Mouse (Mus musculus) thymus, postnatal 25 days (tissue): ENCODE measurements at regions not wholly inside any gene's neighbourhood (a gene's known extent, or its start where the extent isn't known, plus 50 kb on each side); places are given as distances from the start of the nearest gene placed in this dataset.
A peak's percentile ranks its signal among the peaks of the same experiment; 100 is the strongest.

ENCODE experiments used
- DNase-seq: peaks from one replicate; pipeline ENCODE4 v3.0.0; 2022

DNA sequence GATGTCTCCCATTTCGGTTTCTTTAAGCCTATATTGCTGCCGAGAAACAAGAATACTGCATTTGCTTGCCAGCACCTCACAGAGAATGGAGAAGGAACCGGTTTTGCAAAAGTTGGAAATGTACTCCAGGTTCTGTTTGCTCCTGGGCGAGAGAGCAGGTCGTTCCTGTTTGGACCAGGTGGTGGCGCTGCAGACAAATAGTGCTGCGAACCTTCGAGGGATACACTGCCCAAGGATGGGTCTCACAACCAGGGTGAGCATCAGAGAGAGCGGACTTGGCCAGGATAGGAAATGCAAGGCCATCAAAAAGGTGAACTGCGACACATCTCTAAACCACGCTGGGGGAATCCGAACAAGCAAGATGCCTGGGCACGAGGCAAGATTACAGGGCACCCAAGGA, 54.0 kb upstream of the Ets2 start:
- DNase-seq: peak; percentile 85

GRCm38 (mm10) chr16:95642784-95643590, 56.6 kb upstream of the Erg start:
- DNase-seq: no peak

DNA sequence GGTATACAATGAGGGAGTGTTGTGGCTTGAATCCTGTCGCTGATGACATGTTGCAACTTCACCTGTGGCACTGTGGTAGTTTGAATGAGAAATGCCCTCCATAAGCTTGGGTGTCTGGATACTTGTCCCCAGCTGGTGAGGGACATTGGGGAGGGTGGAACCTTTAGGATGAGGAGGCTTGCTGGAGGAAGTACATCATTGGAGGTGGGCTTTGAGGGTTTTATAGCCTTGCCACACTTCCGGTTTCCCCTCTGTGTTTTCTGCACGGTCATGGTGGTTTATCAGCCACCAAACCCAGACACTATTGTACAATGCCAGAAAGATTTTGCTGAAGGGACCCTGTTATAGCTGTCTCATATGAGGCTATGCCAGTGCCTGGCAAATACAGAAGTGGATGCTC, 54.3 kb upstream of the Erg start:
- DNase-seq: no peak

DNA sequence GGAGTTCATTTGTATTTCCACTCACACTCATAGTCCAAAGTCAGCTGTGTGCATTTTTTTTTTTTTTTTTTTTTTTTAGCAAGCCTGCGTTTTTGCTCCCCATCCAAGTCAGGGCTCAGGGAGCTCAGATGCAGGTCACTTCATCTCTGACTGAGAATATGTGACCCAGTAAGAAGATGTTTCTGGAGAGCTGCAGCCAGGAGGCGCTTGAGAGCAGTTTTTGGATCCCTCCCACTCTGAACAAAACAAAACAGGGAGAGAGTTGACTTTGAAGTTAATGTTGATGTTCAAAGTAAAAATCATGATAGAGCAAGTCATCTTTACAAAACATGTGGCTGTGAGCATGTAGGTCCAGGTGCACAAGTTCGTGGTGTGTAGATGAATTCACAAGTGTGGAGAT, 53.3 kb upstream of the Erg start:
- DNase-seq: peak; percentile 37

DNA sequence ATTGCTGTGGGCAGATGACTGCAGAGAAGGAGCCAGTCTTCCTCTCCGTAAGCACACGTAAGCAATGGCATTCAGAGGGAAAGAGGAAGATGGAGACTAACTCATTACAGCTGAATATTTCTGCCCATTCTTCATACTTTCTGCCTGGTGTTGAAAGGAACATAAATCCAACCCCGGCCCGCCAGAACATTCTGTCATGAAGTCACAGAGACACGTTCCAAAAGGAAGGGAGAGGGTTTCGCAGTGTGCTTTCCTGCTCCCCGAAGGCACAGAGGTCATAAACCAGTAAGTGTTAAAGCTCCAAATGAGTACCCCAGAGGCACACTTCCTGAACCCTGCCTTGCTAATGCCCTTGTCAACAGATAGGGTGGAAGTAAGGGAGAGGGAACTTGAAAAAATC, 51.5 kb upstream of the Erg start:
- DNase-seq: no peak

DNA sequence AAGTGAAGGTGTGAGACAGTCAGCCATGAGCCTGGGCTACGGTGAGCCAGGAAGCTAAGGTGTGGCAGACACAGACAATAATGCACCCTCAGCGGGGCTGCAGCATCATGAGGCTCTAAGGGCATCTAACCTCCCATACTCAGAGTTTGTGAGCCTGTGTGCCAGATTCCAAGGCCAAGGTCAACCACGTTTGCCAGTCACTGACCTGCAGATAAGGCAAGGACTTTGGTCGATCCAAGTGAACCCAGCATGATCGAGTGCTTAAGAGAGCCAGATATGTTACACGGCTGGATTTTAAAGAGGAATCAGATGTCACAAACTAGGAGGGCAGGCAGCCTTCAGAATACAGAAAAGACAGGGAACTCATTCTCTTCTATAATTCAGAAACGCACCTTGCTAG, 50.2 kb upstream of the Erg start:
- DNase-seq: no peak
